Mouse (Mus musculus) cerebellum, adult (tissue): Measurements from ENCODE around the gene Adh7.

Experiments
- ATAC-seq: cut with Nextera tagmentation; 2 replicates; pipeline ENCODE4 v1.9.2; 2017; ENCODE audit warnings: mild to moderate bottlenecking, moderate library complexity, mixed read lengths; ENCODE audit not compliant: insufficient number of reproducible peaks, low FRiP score, low TSS enrichment

The Adh7 gene

GRCm38 (mm10) chr3:138217631-138218264, at the start of gene Adh7:
Adh7 (plus strand) TSS chr3:138217760.
- no peak for ATAC-seq

GRCm38 (mm10) chr3:138173291-138173690, 44.3 kb upstream of the Adh7 start:
- ATAC-seq = no peak

GRCm38 (mm10) chr3:138175551-138175950, 42.0 kb upstream of the Adh7 start:
- ATAC-seq = no peak

- no peak for ATAC-seq
Observed at GRCm38 (mm10) chr3:138182019-138182418, 35.5 kb upstream of the Adh7 start.

GRCm38 (mm10) chr3:138183371-138183770, 34.2 kb upstream of the Adh7 start:
- no peak for ATAC-seq

- ATAC-seq = no peak
Observed at GRCm38 (mm10) chr3:138185290-138185689, 32.3 kb upstream of the Adh7 start.

- ATAC-seq = no peak
Observed at GRCm38 (mm10) chr3:138185995-138186930, 31.3 kb upstream of the Adh7 start.

GRCm38 (mm10) chr3:138192260-138192659, 25.3 kb upstream of the Adh7 start:
- no peak for ATAC-seq

GRCm38 (mm10) chr3:138193683-138194302, 23.8 kb upstream of the Adh7 start, which contains the start of gene 4930579F01Rik:
4930579F01Rik (minus strand) TSS chr3:138193825.
- no peak for ATAC-seq

- no peak for ATAC-seq
Observed at GRCm38 (mm10) chr3:138197093-138197492, 20.5 kb upstream of the Adh7 start.

GRCm38 (mm10) chr3:138197556-138197955, 20.0 kb upstream of the Adh7 start:
- ATAC-seq = peak; percentile 36; the same call in 1 of the 2 replicates

- peak; percentile 92 for ATAC-seq
Observed at GRCm38 (mm10) chr3:138197973-138198721, 19.4 kb upstream of the Adh7 start.

GRCm38 (mm10) chr3:138198722-138199068, 18.9 kb upstream of the Adh7 start:
- ATAC-seq = no peak

- ATAC-seq = no peak
Observed at GRCm38 (mm10) chr3:138208821-138209220, 8.7 kb upstream of the Adh7 start.

- ATAC-seq = no peak
Observed at GRCm38 (mm10) chr3:138210432-138211075, 7.0 kb upstream of the Adh7 start.

GRCm38 (mm10) chr3:138212431-138212951, 5.1 kb upstream of the Adh7 start:
- ATAC-seq = no peak

- ATAC-seq = no peak
Observed at GRCm38 (mm10) chr3:138215395-138215989, 2.1 kb upstream of the Adh7 start.

- no peak for ATAC-seq
Observed at GRCm38 (mm10) chr3:138216091-138216490, 1.5 kb upstream of the Adh7 start.

- no peak for ATAC-seq
Observed at GRCm38 (mm10) chr3:138221116-138221515, 3.6 kb downstream of the Adh7 start.
